Mouse (Mus musculus): ENCODE results near the gene Myadm. TPM values are rescaled to one million over a fixed set of nuclear protein-coding genes. Genes with fewer than 3 reads are reported as not detected.

The Myadm gene
- total RNA-seq, 1 experiment, result 80.8 TPM

DNA sequence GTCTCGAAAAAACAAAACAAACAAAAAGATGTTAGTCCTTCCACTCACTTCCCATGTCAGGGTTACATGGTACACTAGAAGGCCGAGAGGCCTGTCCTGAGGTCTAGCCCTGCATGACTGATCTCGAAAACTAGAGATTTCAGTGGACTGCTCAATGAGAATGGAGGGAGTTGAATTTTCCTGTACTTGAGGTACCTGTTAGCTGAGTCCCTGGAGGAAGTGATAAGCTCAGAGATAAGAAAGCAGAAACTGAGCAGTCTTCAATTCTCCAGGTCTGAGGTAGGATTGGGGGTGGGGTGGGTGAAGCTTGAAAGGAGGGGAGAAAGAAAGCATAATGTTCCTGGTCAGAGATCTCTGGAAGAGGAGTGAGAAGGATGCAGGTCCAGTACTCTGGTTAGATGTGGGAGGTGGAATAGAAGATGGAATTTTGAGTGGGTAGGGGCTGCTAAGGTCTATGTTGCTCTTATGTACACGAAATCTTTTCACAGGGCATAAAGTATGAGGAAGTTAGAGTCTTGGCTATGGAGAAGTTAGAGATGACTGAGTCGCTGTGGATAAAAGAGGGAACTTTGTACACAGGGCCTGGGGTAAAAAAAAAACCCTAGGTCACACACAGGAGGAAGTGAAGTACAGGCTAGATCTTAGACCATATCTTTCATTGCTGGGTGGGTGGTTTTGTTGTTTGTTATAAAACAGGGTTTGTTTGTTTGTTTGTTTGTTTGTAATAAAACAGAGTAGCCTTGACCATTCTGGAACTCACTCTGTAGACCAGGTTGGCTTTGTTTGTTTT is 6.6 kb downstream of the Myadm start:
- TF ChIP-seq CHD2 (IDR thresholded peaks at IDR 0.05; ENCODE audit: low read depth, low read length), result no peak
- no peak for TF ChIP-seq ZC3H11A (IDR thresholded peaks at IDR 0.05; ENCODE audit: borderline replicate concordance, low read depth, low read length)
- TF ChIP-seq ZNF384 (IDR thresholded peaks at IDR 0.05; ENCODE audit: low read depth, low read length), result no peak
- no peak for TF ChIP-seq HCFC1 (IDR thresholded peaks at IDR 0.05; ENCODE audit: borderline replicate concordance, insufficient read depth, low read length)
- no peak for TF ChIP-seq MAFK (IDR thresholded peaks at IDR 0.05; ENCODE audit: insufficient read depth, low read depth, low read length)
- no peak overlapping the region for H3K4me3 ChIP-seq (ENCODE audit: insufficient read depth in 1 of 2, low read depth in 1 of 2, low read length in 2 of 2, poor library complexity in 1 of 2, severe bottlenecking in 1 of 2)
- peak overlapping the region; percentile 7; the same call in 1 of the 2 replicates for H3K9ac ChIP-seq (ENCODE audit: insufficient read depth, low read depth, low read length, poor library complexity, severe bottlenecking)
- peaks cover 20% of the 10 kb centered on the region for H3K36me3 ChIP-seq (ENCODE audit: control insufficient read depth, insufficient read depth, low read length, poor library complexity, severe bottlenecking)
- peaks cover 6 to 17% of the 10 kb centered on the region in 2 experiments; a peak in 3 of 4 replicates for H3K4me1 ChIP-seq (ENCODE audit: control insufficient read depth in 2 of 2, insufficient read depth in 2 of 2, low read length in 2 of 2, poor library complexity in 1 of 2)
- no peak for DNase-seq (ENCODE audit: low read depth, low spot score)
- H3K9me3 ChIP-seq (ENCODE audit: control insufficient read depth, insufficient read depth, low read depth, low read length), result no peaks in the 10 kb centered on the region
- in situ Hi-C loops (cut with MboI; ENCODE audit: low sequenced_read_pairs in 2 of 2, unreplicated experiment in 2 of 2), result no loop called here
- no peak overlapping the region for H3K27ac ChIP-seq (ENCODE audit: insufficient read depth, low read depth, low read length, poor library complexity, severe bottlenecking)

DNA sequence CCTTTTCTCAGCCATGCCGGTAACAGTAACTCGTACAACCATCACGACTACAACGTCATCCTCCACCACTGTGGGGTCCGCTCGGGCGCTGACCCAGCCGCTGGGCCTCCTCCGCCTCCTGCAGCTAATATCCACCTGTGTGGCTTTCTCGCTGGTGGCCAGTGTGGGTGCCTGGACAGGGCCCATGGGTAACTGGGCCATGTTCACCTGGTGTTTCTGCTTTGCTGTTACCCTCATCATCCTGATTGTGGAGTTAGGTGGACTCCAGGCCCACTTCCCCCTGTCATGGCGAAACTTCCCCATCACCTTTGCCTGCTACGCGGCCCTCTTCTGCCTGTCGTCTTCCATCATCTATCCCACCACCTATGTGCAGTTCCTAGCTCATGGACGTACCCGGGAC is 7.8 kb downstream of the Myadm start:
- Histone ChIP-seq H3K36me3 (ENCODE audit: control insufficient read depth, insufficient read depth, low read length, poor library complexity, severe bottlenecking) (peaks cover 20% of the 10 kb centered on the region), H3K9me3 (ENCODE audit: control insufficient read depth, insufficient read depth, low read depth, low read length) (no peaks in the 10 kb centered on the region), H3K4me3 (ENCODE audit: insufficient read depth in 1 of 2, low read depth in 1 of 2, low read length in 2 of 2, poor library complexity in 1 of 2, severe bottlenecking in 1 of 2) (peak overlapping the region in 1 of 2 experiments; percentile 22; a peak in 1 of 4 replicates), H3K4me1 (ENCODE audit: control insufficient read depth in 2 of 2, insufficient read depth in 2 of 2, low read length in 2 of 2, poor library complexity in 1 of 2) (peaks cover 4 to 22% of the 10 kb centered on the region in 2 experiments; a peak in 3 of 4 replicates), H3K9ac (ENCODE audit: insufficient read depth, low read depth, low read length, poor library complexity, severe bottlenecking) (no peak overlapping the region), H3K27ac (ENCODE audit: insufficient read depth, low read depth, low read length, poor library complexity, severe bottlenecking) (no peak overlapping the region)
- no peak for DNase-seq (ENCODE audit: low read depth, low spot score)
- TF ChIP-seq ZNF384 (IDR thresholded peaks at IDR 0.05; ENCODE audit: low read depth, low read length) (no peak), CHD2 (IDR thresholded peaks at IDR 0.05; ENCODE audit: low read depth, low read length) (no peak), HCFC1 (IDR thresholded peaks at IDR 0.05; ENCODE audit: borderline replicate concordance, insufficient read depth, low read length) (no peak), MAFK (IDR thresholded peaks at IDR 0.05; ENCODE audit: insufficient read depth, low read depth, low read length) (no peak), ZC3H11A (IDR thresholded peaks at IDR 0.05; ENCODE audit: borderline replicate concordance, low read depth, low read length) (no peak)
- in situ Hi-C loops (cut with MboI; ENCODE audit: low sequenced_read_pairs in 2 of 2, unreplicated experiment in 2 of 2), result no loop called here

DNA sequence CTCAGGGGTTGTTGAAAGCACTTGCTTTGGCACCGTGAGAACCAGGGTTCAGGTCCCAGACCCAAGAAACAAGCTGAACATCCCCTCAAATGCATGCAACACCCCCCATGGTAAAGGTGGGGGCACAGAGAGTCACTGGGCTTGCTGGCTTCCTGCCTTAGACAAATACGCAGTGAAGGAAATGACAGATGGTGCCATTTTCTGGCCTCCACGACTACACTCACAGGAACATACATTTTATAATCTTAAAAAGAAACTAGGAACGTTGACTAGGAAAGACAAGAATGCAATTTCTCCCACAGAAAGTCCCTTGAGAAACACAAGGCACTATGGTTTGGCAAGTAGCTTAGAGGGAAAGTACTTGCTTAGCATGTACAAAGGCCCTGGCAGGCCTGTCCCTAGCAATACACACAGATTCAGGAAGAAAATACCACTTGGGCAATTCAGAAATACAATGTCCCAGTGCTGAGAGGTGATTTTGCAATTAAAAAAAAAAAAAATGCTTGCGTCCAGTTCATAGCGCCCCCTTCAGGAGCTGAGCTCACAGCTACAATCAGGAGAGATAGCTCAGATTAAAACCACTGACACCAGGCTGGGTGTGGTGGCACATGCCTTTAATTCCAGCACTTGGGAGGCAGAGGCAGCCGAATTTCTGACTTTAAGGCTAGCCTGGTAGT is 11.2 kb downstream of the Myadm start:
- TF ChIP-seq ZC3H11A (IDR thresholded peaks at IDR 0.05; ENCODE audit: borderline replicate concordance, low read depth, low read length) (no peak), ZNF384 (IDR thresholded peaks at IDR 0.05; ENCODE audit: low read depth, low read length) (peak; percentile 98)
- in situ Hi-C loops (cut with MboI; ENCODE audit: low sequenced_read_pairs in 2 of 2, unreplicated experiment in 2 of 2), result loop anchor here in 1 of 2 experiments (10.0 kb wide), 1 partner anchor 55 kb away; the partner anchor contains the start of gene Nlrp12

DNA sequence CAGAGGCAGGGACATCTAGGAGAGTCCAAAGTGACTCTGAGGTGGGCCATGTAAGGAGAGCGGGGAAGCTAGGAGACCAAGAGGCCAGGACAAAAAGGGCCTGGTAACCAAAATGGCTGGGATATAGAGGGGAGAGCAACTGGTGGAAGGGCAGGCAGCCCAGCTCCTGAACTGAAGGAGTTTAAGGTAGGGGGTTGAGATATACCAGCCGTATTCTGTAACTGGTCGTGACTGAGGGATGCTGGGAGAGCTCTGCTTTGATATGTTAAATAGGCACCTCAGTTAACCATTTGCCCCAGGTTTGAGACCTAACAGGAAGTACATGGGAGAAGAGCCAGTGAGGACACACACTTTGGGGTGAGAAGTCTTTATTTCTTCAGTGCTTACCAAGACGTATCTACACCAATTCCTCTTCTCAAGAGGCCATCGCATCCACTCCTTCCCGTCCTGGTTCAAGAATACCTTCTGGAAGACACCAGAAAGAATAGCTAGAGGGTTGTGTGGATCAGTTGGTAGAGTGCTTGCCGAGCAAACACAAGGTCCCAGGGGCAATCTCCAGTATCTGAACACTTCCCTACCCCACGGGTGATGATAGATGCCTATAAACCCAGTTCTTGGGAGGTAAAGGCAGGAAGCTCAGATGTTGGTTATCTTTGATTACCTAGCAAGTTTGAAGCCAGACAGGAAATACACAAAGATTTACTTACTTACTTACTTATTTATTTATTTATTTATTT is 12.2 kb downstream of the Myadm start:
- TF ChIP-seq CHD2 (IDR thresholded peaks at IDR 0.05; ENCODE audit: low read depth, low read length) (no peak), ZNF384 (IDR thresholded peaks at IDR 0.05; ENCODE audit: low read depth, low read length) (no peak), HCFC1 (IDR thresholded peaks at IDR 0.05; ENCODE audit: borderline replicate concordance, insufficient read depth, low read length) (no peak), ZC3H11A (IDR thresholded peaks at IDR 0.05; ENCODE audit: borderline replicate concordance, low read depth, low read length) (no peak; the same call in 1 of the 2 replicates), MAFK (IDR thresholded peaks at IDR 0.05; ENCODE audit: insufficient read depth, low read depth, low read length) (no peak)
- no peak overlapping the region; the same call in 1 of the 2 replicates for H3K9ac ChIP-seq (ENCODE audit: insufficient read depth, low read depth, low read length, poor library complexity, severe bottlenecking)
- DNase-seq (ENCODE audit: low read depth, low spot score), result no peak
- no peak overlapping the region for H3K4me3 ChIP-seq (ENCODE audit: insufficient read depth in 1 of 2, low read depth in 1 of 2, low read length in 2 of 2, poor library complexity in 1 of 2, severe bottlenecking in 1 of 2)
- peaks cover 18% of the 10 kb centered on the region for H3K36me3 ChIP-seq (ENCODE audit: control insufficient read depth, insufficient read depth, low read length, poor library complexity, severe bottlenecking)
- H3K4me1 ChIP-seq (ENCODE audit: control insufficient read depth in 2 of 2, insufficient read depth in 2 of 2, low read length in 2 of 2, poor library complexity in 1 of 2), result peaks cover 9 to 38% of the 10 kb centered on the region in 2 experiments
- in situ Hi-C loops (cut with MboI; ENCODE audit: low sequenced_read_pairs in 2 of 2, unreplicated experiment in 2 of 2), result loop anchor here in 1 of 2 experiments (10.0 kb wide), 1 partner anchor 56 kb away; the partner anchor contains the start of gene Nlrp12
- no peaks in the 10 kb centered on the region for H3K9me3 ChIP-seq (ENCODE audit: control insufficient read depth, insufficient read depth, low read depth, low read length)
- peak overlapping the region; percentile 67; the same call in 1 of the 2 replicates for H3K27ac ChIP-seq (ENCODE audit: insufficient read depth, low read depth, low read length, poor library complexity, severe bottlenecking)

More for the DNA sequence above, 11.2 kb downstream of the Myadm start:
- Histone ChIP-seq H3K4me3 (ENCODE audit: insufficient read depth in 1 of 2, low read depth in 1 of 2, low read length in 2 of 2, poor library complexity in 1 of 2, severe bottlenecking in 1 of 2) (no peak overlapping the region), H3K9ac (ENCODE audit: insufficient read depth, low read depth, low read length, poor library complexity, severe bottlenecking) (no peak overlapping the region; the same call in 1 of the 2 replicates), H3K27ac (ENCODE audit: insufficient read depth, low read depth, low read length, poor library complexity, severe bottlenecking) (peak overlapping the region; percentile 67; the same call in 1 of the 2 replicates), H3K9me3 (ENCODE audit: control insufficient read depth, insufficient read depth, low read depth, low read length) (no peaks in the 10 kb centered on the region), H3K4me1 (ENCODE audit: control insufficient read depth in 2 of 2, insufficient read depth in 2 of 2, low read length in 2 of 2, poor library complexity in 1 of 2) (peaks cover 9 to 35% of the 10 kb centered on the region in 2 experiments; a peak in 3 of 4 replicates), H3K36me3 (ENCODE audit: control insufficient read depth, insufficient read depth, low read length, poor library complexity, severe bottlenecking) (peaks cover 20% of the 10 kb centered on the region)
- DNase-seq (ENCODE audit: low read depth, low spot score), result no peak

Data from ES-E14 (cell line).